Mouse (Mus musculus): ENCODE measurements around the gene Fxn. TPM values are rescaled to one million over a fixed set of nuclear protein-coding genes. Genes with fewer than 3 reads are reported as not detected.

Gene Fxn
- polyA plus RNA-seq, 1 experiment from 2014 or later = 73.6 TPM

- peak within 1 kb of the TSS; percentile 68 for H3K9ac ChIP-seq
- H3K4me1 ChIP-seq = peaks cover 12% of the 10 kb centered on the region; the same call in 1 of the 2 replicates
- H3K4me2 ChIP-seq = peak within 1 kb of the TSS; percentile 71
- 1% methylated on average over 59 of the region's 59 CpGs for WGBS (ENCODE audit: insufficient replicate concordance)
- peak within 1 kb of the TSS; percentile 58 for H3K27ac ChIP-seq
- H3K9me3 ChIP-seq (replicated peaks) = no peaks in the 10 kb centered on the region
- H3K4me3 ChIP-seq = peak within 1 kb of the TSS; percentile 60
- H3K36me3 ChIP-seq = no peaks in the 10 kb centered on the region
- H3K27me3 ChIP-seq (replicated peaks) = peaks cover 34% of the 10 kb centered on the region
- peak; percentile 57 for ATAC-seq
Measured at GRCm38 (mm10) chr19:24224500-24225304, 55.7 kb downstream of the Fxn start, which contains the start of gene Tjp2. TSS of gene Tjp2 (minus strand) at chr19:24225030.

- ATAC-seq = no peak
- no peak overlapping the region for H3K9ac ChIP-seq
- peaks cover 12% of the 10 kb centered on the region; the same call in 1 of the 2 replicates for H3K4me1 ChIP-seq
- H3K27ac ChIP-seq = 0 out of 2 replicates have a peak overlapping the region, but pooled peaks have one; percentile 58
- H3K4me2 ChIP-seq = peak overlapping the region; percentile 71
- no peaks in the 10 kb centered on the region for H3K36me3 ChIP-seq
- WGBS (ENCODE audit: insufficient replicate concordance) = 31% methylated on average over 11 of the region's 11 CpGs
- H3K4me3 ChIP-seq = peak overlapping the region; percentile 60
- H3K27me3 ChIP-seq (replicated peaks) = peaks cover 34% of the 10 kb centered on the region
- H3K9me3 ChIP-seq (replicated peaks) = no peaks in the 10 kb centered on the region
Measured at GRCm38 (mm10) chr19:24223851-24224251, 56.6 kb downstream of the Fxn start.

GRCm38 (mm10) chr19:24221455-24221854, 59.0 kb downstream of the Fxn start:
- 73% methylated on average over 4 of the region's 4 CpGs for WGBS (ENCODE audit: insufficient replicate concordance)
- H3K4me2 ChIP-seq = no peak overlapping the region
- H3K9ac ChIP-seq = no peak overlapping the region
- peaks cover 34% of the 10 kb centered on the region for H3K27me3 ChIP-seq (replicated peaks)
- no peaks in the 10 kb centered on the region for H3K9me3 ChIP-seq (replicated peaks)
- H3K4me1 ChIP-seq = peaks cover 12% of the 10 kb centered on the region; the same call in 1 of the 2 replicates
- no peak overlapping the region for H3K4me3 ChIP-seq
- ATAC-seq = no peak
- H3K27ac ChIP-seq = no peak overlapping the region
- H3K36me3 ChIP-seq = no peaks in the 10 kb centered on the region

- ATAC-seq = no peak
- H3K4me2 ChIP-seq = no peak overlapping the region
- WGBS (ENCODE audit: insufficient replicate concordance) = 54% methylated on average over 14 of the region's 14 CpGs
Measured at GRCm38 (mm10) chr19:24220795-24221445, 59.5 kb downstream of the Fxn start.

GRCm38 (mm10) chr19:24219011-24219410, 61.4 kb downstream of the Fxn start:
- H3K4me3 ChIP-seq = no peak overlapping the region
- H3K27ac ChIP-seq = no peak overlapping the region
- no peak overlapping the region for H3K9ac ChIP-seq
- H3K36me3 ChIP-seq = no peaks in the 10 kb centered on the region
- no peak for ATAC-seq
- no peaks in the 10 kb centered on the region for H3K4me1 ChIP-seq
- H3K9me3 ChIP-seq (replicated peaks) = no peaks in the 10 kb centered on the region
- H3K27me3 ChIP-seq (replicated peaks) = peaks cover 19% of the 10 kb centered on the region
- no peak overlapping the region for H3K4me2 ChIP-seq
- 72% methylated on average over 9 of the region's 9 CpGs for WGBS (ENCODE audit: insufficient replicate concordance)

More at GRCm38 (mm10) chr19:24220795-24221445, 59.5 kb downstream of the Fxn start:
- peaks cover 34% of the 10 kb centered on the region for H3K27me3 ChIP-seq (replicated peaks)
- H3K9me3 ChIP-seq (replicated peaks) = no peaks in the 10 kb centered on the region
- no peak overlapping the region for H3K9ac ChIP-seq
- H3K27ac ChIP-seq = no peak overlapping the region
- H3K4me1 ChIP-seq = peaks cover 12% of the 10 kb centered on the region; the same call in 1 of the 2 replicates
- no peak overlapping the region for H3K4me3 ChIP-seq
- no peaks in the 10 kb centered on the region for H3K36me3 ChIP-seq

GRCm38 (mm10) chr19:24218291-24218690, 62.1 kb downstream of the Fxn start:
- no peak overlapping the region for H3K4me2 ChIP-seq
- peaks cover 12% of the 10 kb centered on the region for H3K27me3 ChIP-seq (replicated peaks)
- H3K4me3 ChIP-seq = no peak overlapping the region
- no peak overlapping the region for H3K27ac ChIP-seq
- H3K4me1 ChIP-seq = no peaks in the 10 kb centered on the region
- 21% methylated on average over 2 of the region's 2 CpGs for WGBS (ENCODE audit: insufficient replicate concordance)
- H3K9me3 ChIP-seq (replicated peaks) = no peaks in the 10 kb centered on the region
- no peaks in the 10 kb centered on the region for H3K36me3 ChIP-seq
- no peak for ATAC-seq
- no peak overlapping the region for H3K9ac ChIP-seq

GRCm38 (mm10) chr19:24217851-24218250, 62.6 kb downstream of the Fxn start:
- Histone ChIP-seq H3K4me1 (no peaks in the 10 kb centered on the region), H3K9ac (no peak overlapping the region), H3K27me3 (replicated peaks) (peaks cover 8% of the 10 kb centered on the region), H3K4me3 (no peak overlapping the region), H3K4me2 (no peak overlapping the region), H3K27ac (no peak overlapping the region), H3K9me3 (replicated peaks) (no peaks in the 10 kb centered on the region), H3K36me3 (no peaks in the 10 kb centered on the region)
- no peak for ATAC-seq

- Histone ChIP-seq H3K4me3 (no peak overlapping the region), H3K27ac (no peak overlapping the region), H3K9ac (no peak overlapping the region), H3K4me2 (no peak overlapping the region), H3K9me3 (replicated peaks) (no peaks in the 10 kb centered on the region), H3K36me3 (no peaks in the 10 kb centered on the region), H3K4me1 (no peaks in the 10 kb centered on the region), H3K27me3 (replicated peaks) (no peaks in the 10 kb centered on the region)
- WGBS (ENCODE audit: insufficient replicate concordance) = 85% methylated on average over 9 of the region's 9 CpGs
- ATAC-seq = no peak
Measured at GRCm38 (mm10) chr19:24216771-24217170, 63.6 kb downstream of the Fxn start.

- WGBS (ENCODE audit: insufficient replicate concordance) = 80% methylated on average over 7 of the region's 7 CpGs
- Histone ChIP-seq H3K4me1 (no peaks in the 10 kb centered on the region), H3K4me3 (no peak overlapping the region), H3K36me3 (no peaks in the 10 kb centered on the region), H3K27me3 (replicated peaks) (no peaks in the 10 kb centered on the region), H3K27ac (no peak overlapping the region), H3K4me2 (no peak overlapping the region), H3K9ac (no peak overlapping the region), H3K9me3 (replicated peaks) (no peaks in the 10 kb centered on the region)
- ATAC-seq = no peak
Measured at GRCm38 (mm10) chr19:24214939-24215338, 65.5 kb downstream of the Fxn start.

GRCm38 (mm10) chr19:24213299-24213698, 67.1 kb downstream of the Fxn start:
- WGBS (ENCODE audit: insufficient replicate concordance) = 41% methylated on average over 7 of the region's 7 CpGs
- Histone ChIP-seq H3K9me3 (replicated peaks) (no peaks in the 10 kb centered on the region), H3K4me3 (no peak overlapping the region), H3K27me3 (replicated peaks) (no peaks in the 10 kb centered on the region), H3K4me2 (no peak overlapping the region), H3K4me1 (no peaks in the 10 kb centered on the region), H3K27ac (no peak overlapping the region), H3K36me3 (no peaks in the 10 kb centered on the region), H3K9ac (no peak overlapping the region)
- no peak for ATAC-seq

- Histone ChIP-seq H3K27ac (no peak overlapping the region), H3K9ac (no peak overlapping the region), H3K4me2 (no peak overlapping the region), H3K36me3 (no peaks in the 10 kb centered on the region), H3K27me3 (replicated peaks) (no peaks in the 10 kb centered on the region), H3K9me3 (replicated peaks) (0 out of 2 replicates have a peak, but pooled peaks cover 4% of the 10 kb centered on the region), H3K4me1 (no peaks in the 10 kb centered on the region), H3K4me3 (no peak overlapping the region)
- WGBS (ENCODE audit: insufficient replicate concordance) = 68% methylated on average over 12 of the region's 12 CpGs
- no peak for ATAC-seq
Measured at GRCm38 (mm10) chr19:24212552-24213249, 67.7 kb downstream of the Fxn start.
